Mouse (Mus musculus): ENCODE results near the gene Cacna1h.

GRCm38 (mm10) chr17:25447865-25448264, 14.3 kb upstream of the Cacna1h start:
- TF ChIP-seq USF1 (IDR thresholded peaks at IDR 0.05; ENCODE audit: low read depth), result no peak
- TF ChIP-seq POLR2A (IDR thresholded peaks at IDR 0.05; ENCODE audit: insufficient read length, low read depth), result no peak
- no peak for TF ChIP-seq MYOG (IDR thresholded peaks at IDR 0.05; ENCODE audit: control insufficient read depth in 1 of 3, insufficient read depth in 1 of 3, insufficient read length in 2 of 3, low read depth in 2 of 3)
- TF ChIP-seq MAX (IDR thresholded peaks at IDR 0.05; ENCODE audit: low read depth), result no peak
- TF ChIP-seq POLR2AphosphoS2 (IDR thresholded peaks at IDR 0.05; ENCODE audit: insufficient read length, low read depth), result no peak
- no peak for TF ChIP-seq MYOD1 (IDR thresholded peaks at IDR 0.05; ENCODE audit: control insufficient read depth in 1 of 3, insufficient read length in 2 of 3, low read depth in 2 of 3)
- no peak for TF ChIP-seq CEBPB (IDR thresholded peaks at IDR 0.05; ENCODE audit: insufficient read depth, poor library complexity, severe bottlenecking)
- no peak for TF ChIP-seq TCF3 (IDR thresholded peaks at IDR 0.05; ENCODE audit: insufficient read length, low read depth)
- no peak for TF ChIP-seq TCF12 (IDR thresholded peaks at IDR 0.05; ENCODE audit: insufficient read depth, poor library complexity, severe bottlenecking)
- no peak for TF ChIP-seq SRF (IDR thresholded peaks at IDR 0.05; ENCODE audit: control insufficient read depth, insufficient read length, low read depth)

All from myocyte (in vitro differentiated cells).